Comparison of ENCODE assay signal across 9 mouse cellular contexts in the genomic region with DNA sequence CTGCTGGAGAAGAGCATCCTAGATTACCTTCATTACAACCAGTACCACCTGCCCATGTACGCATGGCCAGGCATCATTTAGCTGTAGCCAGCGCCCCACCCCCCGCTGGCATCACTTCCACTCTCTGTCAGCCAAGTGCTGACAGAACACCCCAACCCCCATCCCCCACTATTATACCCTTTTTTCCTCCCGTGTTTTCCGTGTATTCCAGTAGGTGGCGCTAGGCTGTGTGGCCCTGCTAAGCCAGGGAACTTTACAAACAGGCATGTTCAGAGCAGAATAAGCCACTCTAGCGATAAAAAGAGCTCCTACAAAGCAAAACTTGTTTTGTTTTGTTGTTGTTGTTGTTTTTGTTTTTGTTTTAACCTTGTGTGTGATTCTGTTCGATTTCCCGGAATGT. TPM values are rescaled to one million over a fixed set of nuclear protein-coding genes. Genes with fewer than 3 reads are reported as not detected.
A peak's percentile ranks its signal among the peaks of the same experiment; 100 is the strongest.
DNase-seq lines count a peak whose midpoint lies in the region; ATAC-seq lines count a peak whose summit lies in the region.
"Had no signal": no experiment of that assay in that cellular context is flagged by ENCODE, and none has a peak within 500 bp of the region (broad histone marks: within the 10 kb centered on the region; RNA-seq: fewer than 3 reads in every experiment).

No protein-coding gene starts in this region.

- peaks cover 30% of the 10 kb centered on the region for H3K27me3 ChIP-seq in embryonic facial prominence, embryonic 11.5 days (ENCODE audit: control insufficient read depth, insufficient read depth, low read length)
- H3K27me3 ChIP-seq in midbrain, embryonic 15.5 days (replicated peaks): peaks cover 9% of the 10 kb centered on the region; the same call in 1 of the 2 replicates

- WGBS in embryonic facial prominence, embryonic 11.5 days: 3% methylated on average over 9 of the region's 9 CpGs
- WGBS in midbrain, embryonic 15.5 days: 2% methylated on average over 9 of the region's 9 CpGs

- H3K27ac ChIP-seq in embryonic facial prominence, embryonic 11.5 days (replicated peaks; ENCODE audit: low read depth, low read length): no peak overlapping the region
- H3K27ac ChIP-seq in midbrain, embryonic 15.5 days: no peak overlapping the region

- H3K36me3 ChIP-seq in embryonic facial prominence, embryonic 11.5 days (replicated peaks; ENCODE audit: control insufficient read depth, insufficient read depth, low read depth, low read length): no peaks in the 10 kb centered on the region
- no peaks in the 10 kb centered on the region for H3K36me3 ChIP-seq in midbrain, embryonic 15.5 days (replicated peaks)

- peak; percentile 59 for DNase-seq in right cerebral cortex, adult 18-20 months
- no peak for DNase-seq in right cerebral cortex, postnatal 36 days (ENCODE audit: low spot score in 2 of 2)
- DNase-seq in adrenal gland, postnatal 25 days: peak; percentile 24
- DNase-seq in embryonic facial prominence, embryonic 11.5 days (ENCODE audit: low spot score): peak; percentile 80
- DNase-seq in kidney, postnatal 36 days: peak; percentile 30 to 45
- peak; percentile 47 for DNase-seq in testis, postnatal 10 days (ENCODE audit: low spot score)
- no peak for DNase-seq in urinary bladder, postnatal 14 days (ENCODE audit: low spot score)

- H3K9me3 ChIP-seq in embryonic facial prominence, embryonic 11.5 days (replicated peaks; ENCODE audit: control insufficient read depth, low read length): no peaks in the 10 kb centered on the region
- no peaks in the 10 kb centered on the region for H3K9me3 ChIP-seq in midbrain, embryonic 15.5 days

- no peaks in the 10 kb centered on the region; the same call in none of the 2 replicates for H3K4me1 ChIP-seq in embryonic facial prominence, embryonic 11.5 days (ENCODE audit: control insufficient read depth, insufficient read depth, low read length)
- H3K4me1 ChIP-seq in midbrain, embryonic 15.5 days: peaks cover 39% of the 10 kb centered on the region

- H3K4me3 ChIP-seq in embryonic facial prominence, embryonic 11.5 days (ENCODE audit: low read depth, low read length): no peak overlapping the region
- H3K4me3 ChIP-seq in midbrain, embryonic 15.5 days: no peak overlapping the region

- H3K9ac ChIP-seq in embryonic facial prominence, embryonic 11.5 days (replicated peaks; ENCODE audit: low read length): no peak overlapping the region
- H3K9ac ChIP-seq in midbrain, embryonic 15.5 days: no peak overlapping the region

- H3K4me2 ChIP-seq in embryonic facial prominence, embryonic 11.5 days (ENCODE audit: low read depth, low read length): no peak overlapping the region; the same call in 1 of the 2 replicates
- no peak overlapping the region for H3K4me2 ChIP-seq in midbrain, embryonic 15.5 days

- ATAC-seq in embryonic facial prominence, embryonic 11.5 days (replicated peaks; ENCODE audit: insufficient number of reproducible peaks, low FRiP score, low TSS enrichment, low read depth): no peak
- ATAC-seq in midbrain, embryonic 15.5 days (replicated peaks): peak; percentile 24; the same call in 1 of the 2 replicates

RNA-seq across cellular contexts. Expression of gene Insm1, which starts 7.0 kb away (rescaled TPM):
- total RNA-seq in adrenal gland, postnatal 25 days (2021): 5.8 and 7.5 TPM in 2 replicates
- polyA plus RNA-seq in embryonic facial prominence, embryonic 11.5 days (2014; fragmentation: Nextera tagmentation; extraction: Ambion mirVana): 3.2 and 3.7 TPM in 2 replicates
- polyA plus RNA-seq in midbrain, embryonic 15.5 days (2015; fragmentation: Nextera tagmentation; extraction: Ambion mirVana): 3.5 and 4.2 TPM in 2 replicates
- polyA plus RNA-seq: lung, embryonic 16.5 days had no signal

Comparison
In these comparisons a context has a peak if more than half of its experiments do, and no peak if none do; other contexts are left out.
1. DNase-seq: peak in right cerebral cortex, adult 18-20 months (single experiment), adrenal gland, postnatal 25 days (single experiment), embryonic facial prominence, embryonic 11.5 days (single experiment), kidney, postnatal 36 days (2 of 2) and testis, postnatal 10 days (single experiment); none in right cerebral cortex, postnatal 36 days (0 of 2) and urinary bladder, postnatal 14 days (single experiment).